ENCODE assay signal across 19 mouse cellular contexts in genomic region chr14:104511664-104512063, GRCm38 (mm10).
"Had no signal": no experiment of that assay in that cellular context is flagged by ENCODE, and none has a peak within 500 bp of the region (broad histone marks: within the 10 kb centered on the region; RNA-seq: fewer than 3 reads in every experiment).

No protein-coding gene starts in this region.

- ATAC-seq: midbrain, embryonic 16.5 days had no signal

- H3K4me1 ChIP-seq: midbrain, embryonic 10.5 days; midbrain, embryonic 12.5 days; neural tube, embryonic 13.5 days; neural tube, embryonic 15.5 days had no signal

- H3K4me3 ChIP-seq: midbrain, embryonic 10.5 days; midbrain, embryonic 12.5 days; myocyte; neural tube, embryonic 13.5 days; neural tube, embryonic 15.5 days had no signal

- H3K9ac ChIP-seq: lung, embryonic 14.5 days; midbrain, embryonic 12.5 days; neural tube, embryonic 13.5 days; neural tube, embryonic 15.5 days had no signal

- DNase-seq: lung, adult 18-20 months; lung, embryonic 14.5 days; lung, postnatal 10 days; lung, postnatal 4 days; midbrain, embryonic 14.5 days; retina, postnatal 1 day; right cerebral cortex, adult 18-20 months; right cerebral cortex, postnatal 25 days; right cerebral cortex, postnatal 4 days; spleen, adult 18-20 months; thymus, adult 18-20 months; thymus, postnatal 14 days; thymus, postnatal 36 days had no signal

- H3K9me3 ChIP-seq: midbrain, embryonic 10.5 days; midbrain, embryonic 12.5 days; neural tube, embryonic 13.5 days; neural tube, embryonic 15.5 days had no signal

- H3K27ac ChIP-seq: midbrain, embryonic 10.5 days; midbrain, embryonic 12.5 days; neural tube, embryonic 13.5 days; neural tube, embryonic 15.5 days had no signal

- H3K27me3 ChIP-seq: midbrain, embryonic 12.5 days; neural tube, embryonic 13.5 days; neural tube, embryonic 15.5 days had no signal

- H3K4me2 ChIP-seq: lung, embryonic 14.5 days; midbrain, embryonic 12.5 days; neural tube, embryonic 13.5 days; neural tube, embryonic 15.5 days had no signal
